Mouse (Mus musculus) liver, embryonic 14.5 days (tissue): Measurements from ENCODE around the gene Zbtb8a. TPM values are rescaled to one million over a fixed set of nuclear protein-coding genes. Genes with fewer than 3 reads are reported as not detected.

ENCODE experiments used
- ATAC-seq: fragments of 200-750 bp; cut with Nextera tagmentation; 2 replicates; pipeline ENCODE4 v1.8.0; 2017; ENCODE audit warnings: moderate number of reproducible peaks, mild to moderate bottlenecking, moderate library complexity; ENCODE audit not compliant: insufficient read depth
- DNase-seq, 3 experiments: peaks; one replicate each; pipeline ENCODE4 v3.0.0-alpha.2; 2012 to 2013; ENCODE audit warnings: low read depth in 3 of 3, low spot score in 3 of 3
- H3K27ac ChIP-seq: fragments of 300-500 bp; sonication (generic); 2 replicates; pipeline ENCODE4 v1.5.1; 2014; ENCODE audit warnings: moderate library complexity, mild to moderate bottlenecking, control low read depth, inconsistent platforms
- H3K27me3 ChIP-seq: fragments of 300-500 bp; sonication (generic); 2 replicates; pipeline ENCODE4 v1.6.1; 2014; ENCODE audit warnings: mild to moderate bottlenecking, low read length, moderate library complexity; ENCODE audit not compliant: control insufficient read depth, insufficient read depth
- H3K36me3 ChIP-seq: fragments of 300-500 bp; sonication (generic); replicated peaks from 2 replicates; pipeline ENCODE4 v1.6.1; 2014; ENCODE audit warnings: low read depth; ENCODE audit not compliant: control insufficient read depth, insufficient read depth
- H3K4me1 ChIP-seq, 2 experiments: fragments of 200-500 bp in 1 of 2; fragments of 300-500 bp in 1 of 2; sonication (generic) in 1 of 2; replicated peaks; 2 replicates each; pipeline ENCODE4 v1.6.1; 2012 to 2014; ENCODE audit warnings: antibody characterized with exemption in 1 of 2, inconsistent platforms in 1 of 2, low read length in 1 of 2; ENCODE audit not compliant: control insufficient read depth in 2 of 2, insufficient read depth in 2 of 2
- H3K4me2 ChIP-seq: fragments of 300-500 bp; sonication (generic); 2 replicates; pipeline ENCODE4 v1.6.1; 2014; ENCODE audit warnings: low read depth, mild to moderate bottlenecking, control low read depth, moderate library complexity
- H3K4me3 ChIP-seq, 2 experiments: fragments of 200-500 bp in 1 of 2; fragments of 300-500 bp in 1 of 2; sonication (generic) in 1 of 2; 2 replicates each; pipeline ENCODE4 v1.5.1; 2012 to 2014; ENCODE audit warnings: low read depth in 2 of 2, low read length in 2 of 2, mild to moderate bottlenecking in 2 of 2, control low read depth in 1 of 2, inconsistent platforms in 1 of 2, moderate library complexity in 1 of 2; ENCODE audit not compliant: insufficient read depth in 1 of 2
- H3K9ac ChIP-seq: fragments of 300-500 bp; sonication (generic); replicated peaks from 2 replicates; pipeline ENCODE4 v1.6.1; 2014; ENCODE audit warnings: mild to moderate bottlenecking, control low read depth, moderate library complexity
- H3K9me3 ChIP-seq: fragments of 300-500 bp; sonication (generic); 2 replicates; pipeline ENCODE4 v1.6.1; 2016; ENCODE audit warnings: low read length, mixed read lengths; ENCODE audit not compliant: control insufficient read depth
- CTCF ChIP-seq: IDR thresholded peaks from 2 replicates; pipeline ENCODE4 v1.5.1; 2016; ENCODE audit warnings: antibody characterized with exemption, low read depth, control low read depth
- EP300 ChIP-seq: IDR thresholded peaks from 2 replicates; pipeline ENCODE4 v1.6.1; 2016; ENCODE audit warnings: antibody characterized with exemption, low read depth
- WGBS: fragments of 180-500 bp; shearing (Covaris S2); extraction: QIAGEN DNeasy Blood & Tissue Kit; methylation state at CpG from one replicate; pipeline ENCODE4 v1.1.7; 2014; ENCODE audit not compliant: insufficient replicate concordance; 5-methylcytosine and 5-hydroxymethylcytosine counted together
- polyA plus RNA-seq, 2 experiments: library from polyadenylated mRNA; depleted of rRNA in 1 of 2; stranded (reverse) in 1 of 2; unstranded in 1 of 2; fragments of >200 nt; fragmentation: Nextera tagmentation in 1 of 2; extraction: Ambion mirVana in 1 of 2; gene quantifications; 2 replicates each; pipeline versions ENCODE4 v1.2.1 to v1.2.3; 2012 to 2014

Gene Zbtb8a
- polyA plus RNA-seq, 2 experiments, result 0.41 to 2.1 TPM

- Histone ChIP-seq H3K4me3 (no peak overlapping the region), H3K9ac (no peak overlapping the region), H3K27ac (no peak overlapping the region), H3K4me2 (no peak overlapping the region), H3K27me3 (no peaks in the 10 kb centered on the region), H3K9me3 (no peaks in the 10 kb centered on the region), H3K36me3 (peaks cover 83% of the 10 kb centered on the region), H3K4me1 (no peaks in the 10 kb centered on the region; a peak in 1 of 4 replicates)
- WGBS, result 85% methylated on average over 1 of the region's 1 CpGs
- no peak for DNase-seq
- ATAC-seq, result no peak
- TF ChIP-seq CTCF, result no peak
- TF ChIP-seq EP300, result no peak
Observed at GRCm38 (mm10) chr4:129326191-129326590, 51.7 kb downstream of the Zbtb8a start.

GRCm38 (mm10) chr4:129324756-129325155 is 53.2 kb downstream of the Zbtb8a start:
- H3K9ac ChIP-seq, result no peak overlapping the region
- DNase-seq (no peak), ATAC-seq (no peak)
- no peaks in the 10 kb centered on the region for H3K27me3 ChIP-seq
- H3K36me3 ChIP-seq, result peaks cover 82% of the 10 kb centered on the region
- no peaks in the 10 kb centered on the region for H3K9me3 ChIP-seq
- no peak overlapping the region for H3K27ac ChIP-seq
- no peaks in the 10 kb centered on the region for H3K4me1 ChIP-seq
- TF ChIP-seq EP300 (no peak), CTCF (no peak)
- H3K4me3 ChIP-seq, result no peak overlapping the region
- 79% methylated on average over 1 of the region's 1 CpGs for WGBS
- no peak overlapping the region for H3K4me2 ChIP-seq

GRCm38 (mm10) chr4:129323491-129323890 is 54.4 kb downstream of the Zbtb8a start:
- ATAC-seq (no peak), DNase-seq (no peak)
- no peaks in the 10 kb centered on the region for H3K27me3 ChIP-seq
- H3K9ac ChIP-seq, result no peak overlapping the region
- 71% methylated on average over 1 of the region's 1 CpGs for WGBS
- no peak overlapping the region for H3K4me3 ChIP-seq
- no peaks in the 10 kb centered on the region for H3K4me1 ChIP-seq
- no peak overlapping the region for H3K27ac ChIP-seq
- peaks cover 81% of the 10 kb centered on the region for H3K36me3 ChIP-seq
- no peak overlapping the region for H3K4me2 ChIP-seq
- TF ChIP-seq EP300 (no peak), CTCF (no peak)
- H3K9me3 ChIP-seq, result no peaks in the 10 kb centered on the region

GRCm38 (mm10) chr4:129322042-129322441 is 55.9 kb downstream of the Zbtb8a start:
- TF ChIP-seq CTCF, result no peak
- no peak for TF ChIP-seq EP300
- H3K27ac ChIP-seq, result no peak overlapping the region
- no peaks in the 10 kb centered on the region for H3K9me3 ChIP-seq
- H3K4me2 ChIP-seq, result no peak overlapping the region
- DNase-seq (no peak), ATAC-seq (no peak)
- WGBS, result 92% methylated on average over 5 of the region's 5 CpGs
- no peaks in the 10 kb centered on the region for H3K27me3 ChIP-seq
- H3K36me3 ChIP-seq, result peaks cover 81% of the 10 kb centered on the region
- no peak overlapping the region for H3K4me3 ChIP-seq
- no peak overlapping the region for H3K9ac ChIP-seq
- H3K4me1 ChIP-seq, result no peaks in the 10 kb centered on the region

GRCm38 (mm10) chr4:129320876-129321275 is 57.0 kb downstream of the Zbtb8a start:
- no peak for ATAC-seq
- Histone ChIP-seq H3K9ac (no peak overlapping the region), H3K4me2 (no peak overlapping the region), H3K36me3 (peaks cover 81% of the 10 kb centered on the region), H3K4me1 (no peaks in the 10 kb centered on the region), H3K27me3 (no peaks in the 10 kb centered on the region), H3K9me3 (no peaks in the 10 kb centered on the region), H3K27ac (no peak overlapping the region), H3K4me3 (no peak overlapping the region)
- no peak for DNase-seq
- TF ChIP-seq CTCF (no peak), EP300 (no peak)
- WGBS, result 81% methylated on average over 1 of the region's 1 CpGs
